Mouse (Mus musculus): ENCODE data around the gene Pnpla3.
"Not testable (repeated sequence)": the region's sequence is repeated elsewhere in the genome, so short reads cannot be mapped to it uniquely, and the experiment has no call there.

DNA sequence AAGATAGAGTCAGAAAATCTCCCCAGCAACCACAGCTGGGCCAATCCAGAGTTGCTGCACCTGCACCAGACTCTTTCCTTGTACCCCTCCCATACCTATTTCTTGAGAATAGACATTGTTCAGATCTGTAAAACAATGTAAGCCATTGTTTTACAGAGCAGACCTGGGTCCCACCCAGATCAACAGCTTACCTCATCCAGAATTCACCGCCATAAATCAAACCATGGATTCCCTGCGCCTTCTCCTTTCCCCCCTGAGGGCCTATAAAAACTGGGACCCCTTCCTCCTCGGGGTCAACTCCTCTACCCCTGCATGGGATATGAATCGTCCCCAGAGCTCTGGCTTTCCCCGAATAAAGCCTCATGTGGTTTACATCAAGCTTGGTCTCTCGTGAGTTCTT, 10.1 kb upstream of the Pnpla3 start:
- not testable (repeated sequence) for TF ChIP-seq CTCF (IDR thresholded peaks at IDR 0.05; ENCODE audit: borderline replicate concordance, insufficient read depth, low read depth, low read length); POLR2A (IDR thresholded peaks at IDR 0.05; ENCODE audit: borderline replicate concordance, insufficient read depth, low read length)

Measured in cerebellum, adult 2 months (tissue).